Mouse (Mus musculus): ENCODE results near the gene Cdk14.

DNA sequence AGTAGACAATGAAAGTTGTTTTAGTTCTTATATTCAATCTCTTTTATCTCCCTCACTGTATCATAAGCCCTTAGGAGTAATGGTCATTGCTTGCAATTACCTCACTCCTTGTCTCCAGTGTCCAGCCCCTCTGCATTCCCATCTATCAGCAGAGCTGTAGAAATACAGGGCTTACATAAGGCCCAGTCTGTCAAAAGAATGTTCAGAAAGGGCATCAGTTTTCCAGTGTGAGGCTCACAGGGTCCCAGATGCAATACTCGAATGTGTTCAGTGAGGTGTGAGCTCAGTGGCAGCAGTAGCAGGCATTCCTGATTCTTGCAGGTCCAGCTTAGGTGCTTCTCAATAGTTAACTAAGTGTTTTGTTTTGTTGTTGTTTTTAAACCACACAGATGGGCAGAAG is 365.8 kb downstream of the Cdk14 start:
- TF ChIP-seq MAFK (IDR thresholded peaks at IDR 0.05; ENCODE audit: insufficient read depth, low read depth, low read length): no peak
- TF ChIP-seq ZNF384 (IDR thresholded peaks at IDR 0.05; ENCODE audit: low read depth, low read length): no peak
- no peak for TF ChIP-seq ZC3H11A (IDR thresholded peaks at IDR 0.05; ENCODE audit: borderline replicate concordance, low read depth, low read length)
- no peak for TF ChIP-seq HCFC1 (IDR thresholded peaks at IDR 0.05; ENCODE audit: borderline replicate concordance, insufficient read depth, low read length)
- TF ChIP-seq CHD2 (IDR thresholded peaks at IDR 0.05; ENCODE audit: low read depth, low read length): no peak

All from ES-E14 (cell line).